Mouse (Mus musculus): ENCODE measurements around the gene Hlf. TPM values are rescaled to one million over a fixed set of nuclear protein-coding genes. Genes with fewer than 3 reads are reported as not detected.

Hlf gene
- 100 to 1,000 TPM; 132 to 146 (median 139) TPM for total RNA-seq (2022)

GRCm38 (mm10) chr11:90390817-90391173 is at the start of gene Hlf:
Gene Hlf, minus strand, starts transcription at chr11:90390895.
- peak; percentile 85 to 95 for DNase-seq (ENCODE audit: low spot score in 2 of 2)

- no peak for DNase-seq (ENCODE audit: low spot score in 2 of 2)
These were observed 48.1 kb upstream of the Hlf start for GRCm38 (mm10) chr11:90438768-90439167.

GRCm38 (mm10) chr11:90425207-90425525 is 34.5 kb upstream of the Hlf start:
- no peak for DNase-seq (ENCODE audit: low spot score in 2 of 2)

- no peak for DNase-seq (ENCODE audit: low spot score in 2 of 2)
These were observed 33.9 kb upstream of the Hlf start for GRCm38 (mm10) chr11:90424334-90425206.

- DNase-seq (ENCODE audit: low spot score in 2 of 2) = no peak
These were observed 33.2 kb upstream of the Hlf start for GRCm38 (mm10) chr11:90423896-90424295.

GRCm38 (mm10) chr11:90419706-90420105 is 29.0 kb upstream of the Hlf start:
- DNase-seq (ENCODE audit: low spot score in 2 of 2) = peak in 1 of 2 experiments; percentile 16

GRCm38 (mm10) chr11:90417921-90418320 is 27.2 kb upstream of the Hlf start:
- peak; percentile 98 for DNase-seq (ENCODE audit: low spot score in 2 of 2)

- DNase-seq (ENCODE audit: low spot score in 2 of 2) = peak in 1 of 2 experiments; percentile 31
These were observed 26.3 kb upstream of the Hlf start for GRCm38 (mm10) chr11:90417011-90417410.

GRCm38 (mm10) chr11:90398850-90399249 is 8.2 kb upstream of the Hlf start:
- DNase-seq (ENCODE audit: low spot score in 2 of 2) = no peak

GRCm38 (mm10) chr11:90391271-90392185 is 833 bp upstream of the Hlf start:
- no peak for DNase-seq (ENCODE audit: low spot score in 2 of 2)

GRCm38 (mm10) chr11:90389902-90390816 is 536 bp downstream of the Hlf start:
- DNase-seq (ENCODE audit: low spot score in 2 of 2) = no peak

- peak in 1 of 2 experiments; percentile 63 for DNase-seq (ENCODE audit: low spot score in 2 of 2)
These were observed 1.4 kb downstream of the Hlf start for GRCm38 (mm10) chr11:90389174-90389901.

GRCm38 (mm10) chr11:90387501-90388440 is 2.9 kb downstream of the Hlf start:
- DNase-seq (ENCODE audit: low spot score in 2 of 2) = no peak

- peak in 1 of 2 experiments; percentile 66 for DNase-seq (ENCODE audit: low spot score in 2 of 2)
These were observed 8.6 kb downstream of the Hlf start for GRCm38 (mm10) chr11:90382005-90382611.

- peak in 1 of 2 experiments; percentile 29 for DNase-seq (ENCODE audit: low spot score in 2 of 2)
These were observed 9.6 kb downstream of the Hlf start for GRCm38 (mm10) chr11:90381113-90381512.

GRCm38 (mm10) chr11:90380131-90380685 is 10.5 kb downstream of the Hlf start:
- no peak for DNase-seq (ENCODE audit: low spot score in 2 of 2)

- DNase-seq (ENCODE audit: low spot score in 2 of 2) = no peak
These were observed 12.7 kb downstream of the Hlf start for GRCm38 (mm10) chr11:90378008-90378407.

- no peak for DNase-seq (ENCODE audit: low spot score in 2 of 2)
These were observed 14.3 kb downstream of the Hlf start for GRCm38 (mm10) chr11:90376436-90376835.
